Mouse (Mus musculus): ENCODE measurements around the gene Celf3.

GRCm38 (mm10) chr3:94526731-94527130 is 48.6 kb downstream of the Celf3 start:
- no peak for TF ChIP-seq CTCF (conservative IDR thresholded peaks at IDR 0.05; ENCODE audit: low read length)
- no peak for TF ChIP-seq POU5F1 (IDR thresholded peaks at IDR 0.05; ENCODE audit: borderline replicate concordance, low read length)

All from E14TG2a.4 (cell line).